8 mouse cellular contexts compared by ENCODE assay signal in genomic region chr8:120492193-120492880, GRCm38 (mm10).
A peak's percentile ranks its signal among the peaks of the same experiment; 100 is the strongest.
DNase-seq lines count a peak whose midpoint lies in the region; ATAC-seq and TF ChIP-seq lines count a peak whose summit lies in the region.
"Had no signal": no experiment of that assay in that cellular context is flagged by ENCODE, and none has a peak within 500 bp of the region (broad histone marks: within the 10 kb centered on the region; RNA-seq: fewer than 3 reads in every experiment).

No protein-coding gene starts in this region.

- no peak overlapping the region for H3K4me3 ChIP-seq in CH12.LX (replicated peaks in 1 of 3; ENCODE audit: low read depth in 2 of 3, low read length in 2 of 3, poor library complexity in 1 of 3)
- peak overlapping the region; percentile 83 for H3K4me3 ChIP-seq in hindbrain, embryonic 16.5 days (ENCODE audit: low read length)
- peak overlapping the region; percentile 82 for H3K4me3 ChIP-seq in liver, embryonic 15.5 days (replicated peaks)

- no peak overlapping the region for H3K27ac ChIP-seq in CH12.LX (ENCODE audit: insufficient read depth, low read depth)
- H3K27ac ChIP-seq in hindbrain, embryonic 16.5 days (ENCODE audit: low read depth, low read length): no peak overlapping the region
- peak overlapping the region; percentile 84; the same call in 1 of the 2 replicates for H3K27ac ChIP-seq in liver, embryonic 15.5 days (replicated peaks)
- H3K27ac ChIP-seq: macrophage had no signal

- TF ChIP-seq CTCF in CH12.LX (conservative IDR thresholded peaks at IDR 0.05 in 1 of 2, IDR thresholded peaks at IDR 0.05 in 1 of 2; ENCODE audit: low read depth in 2 of 2, low read length in 2 of 2): no peak

- peaks cover 86% of the 10 kb centered on the region for H3K79me2 ChIP-seq in CH12.LX (replicated peaks; ENCODE audit: control insufficient read depth, extremely low read depth, insufficient read depth, poor library complexity, severe bottlenecking)

- peak overlapping the region; percentile 86; the same call in 1 of the 2 replicates for H3K4me2 ChIP-seq in CH12.LX (ENCODE audit: insufficient read depth, low read depth, poor library complexity, severe bottlenecking)
- H3K4me2 ChIP-seq in hindbrain, embryonic 16.5 days (ENCODE audit: low read length): peak overlapping the region; percentile 94
- peak overlapping the region; percentile 96 for H3K4me2 ChIP-seq in liver, embryonic 15.5 days

- no peak for TF ChIP-seq POLR2A in CH12.LX (IDR thresholded peaks at IDR 0.05; ENCODE audit: low read depth, low read length)

- peaks cover 42 to 65% of the 10 kb centered on the region in 2 experiments for H3K4me1 ChIP-seq in CH12.LX (ENCODE audit: control insufficient read depth in 1 of 2, insufficient read depth in 2 of 2)
- peaks cover 62% of the 10 kb centered on the region for H3K4me1 ChIP-seq in hindbrain, embryonic 16.5 days (ENCODE audit: control insufficient read depth, insufficient read depth, low read depth, low read length)
- H3K4me1 ChIP-seq in liver, embryonic 15.5 days (replicated peaks): peaks cover 80% of the 10 kb centered on the region

- H3K9ac ChIP-seq in CH12.LX (ENCODE audit: insufficient read depth, low read depth): no peak overlapping the region
- peak overlapping the region; percentile 46 for H3K9ac ChIP-seq in hindbrain, embryonic 16.5 days (ENCODE audit: low read depth, low read length)
- peak overlapping the region; percentile 39 for H3K9ac ChIP-seq in liver, embryonic 15.5 days

- intact Hi-C loops in left cerebral cortex, postnatal 4 days (cut with DNase I): no loop called here

- 32% methylated on average over 14 of the region's 14 CpGs for WGBS in hindbrain, embryonic 16.5 days
- WGBS in liver, embryonic 15.5 days (ENCODE audit: insufficient replicate concordance): 35% methylated on average over 14 of the region's 14 CpGs

- TF ChIP-seq RAD21 in CH12.LX (IDR thresholded peaks at IDR 0.05; ENCODE audit: low read depth, low read length): no peak

- DNase-seq in 416B (ENCODE audit: low read depth) (peak; percentile 54), CH12.LX (ENCODE audit: extremely low read depth) (no peak)
- no peak for DNase-seq in left cerebral cortex, postnatal 4 days
- DNase-seq in frontal cortex, postnatal 14 days (ENCODE audit: low spot score in 2 of 2): no peak
- DNase-seq in c-Kit-positive CD71-positive TER-119-positive erythroid progenitor cells, embryonic 14.5 days (ENCODE audit: low spot score): no peak

- dilution Hi-C loops in CH12.LX (cut with MboI; ENCODE audit: extremely low pct_ligation_motif_present, extremely low pct_unique_long_range_greater_than_20kb, low sequenced_read_pairs): no loop called here

- no peaks in the 10 kb centered on the region for H3K9me3 ChIP-seq in CH12.LX (replicated peaks; ENCODE audit: low read length)
- H3K9me3 ChIP-seq in hindbrain, embryonic 16.5 days (ENCODE audit: control insufficient read depth, low read length): no peaks in the 10 kb centered on the region
- no peaks in the 10 kb centered on the region for H3K9me3 ChIP-seq in liver, embryonic 15.5 days (replicated peaks)

- TF ChIP-seq EP300 in CH12.LX (IDR thresholded peaks at IDR 0.05; ENCODE audit: low read length): no peak

- in situ Hi-C loops in CH12.LX (cut with MboI; ENCODE audit: low pct_ligation_motif_present, low pct_unique_long_range_greater_than_20kb, low sequenced_read_pairs): loop anchor here (5.0 kb wide), 1 partner anchor 85 kb away; no protein-coding TSS in a partner anchor

- H3K36me3 ChIP-seq in CH12.LX (replicated peaks in 1 of 2; ENCODE audit: control insufficient read depth in 1 of 2, insufficient read depth in 1 of 2, low read length in 1 of 2): peaks cover 2 to 32% of the 10 kb centered on the region in 2 experiments
- H3K36me3 ChIP-seq in hindbrain, embryonic 16.5 days (ENCODE audit: control insufficient read depth, insufficient read depth, low read length): no peaks in the 10 kb centered on the region
- peaks cover 8% of the 10 kb centered on the region; the same call in 1 of the 2 replicates for H3K36me3 ChIP-seq in liver, embryonic 15.5 days (replicated peaks)

- H3K27me3 ChIP-seq in CH12.LX (replicated peaks): no peaks in the 10 kb centered on the region
- H3K27me3 ChIP-seq in hindbrain, embryonic 16.5 days (replicated peaks; ENCODE audit: control insufficient read depth, insufficient read depth, low read length): no peaks in the 10 kb centered on the region
- no peaks in the 10 kb centered on the region for H3K27me3 ChIP-seq in liver, embryonic 15.5 days

- no peak for ATAC-seq in hindbrain, embryonic 16.5 days
- ATAC-seq in liver, embryonic 15.5 days (ENCODE audit: insufficient read depth): no peak

TF ChIP-seq in CH12.LX, 34 proteins besides CTCF, POLR2A, EP300 and RAD21:
- TF ChIP-seq ETS1 (conservative IDR thresholded peaks at IDR 0.05; ENCODE audit: low read depth, low read length): no peak

Comparison
In these comparisons a context has a peak if more than half of its experiments do, and no peak if none do; other contexts are left out.
1. H3K4me3 ChIP-seq: peak in hindbrain, embryonic 16.5 days (single experiment) and liver, embryonic 15.5 days (single experiment); none in CH12.LX (0 of 3).
2. Peak in every context shown above with its lines, with median percentiles within 50 percentile points of each other: H3K4me2 ChIP-seq.